Mouse (Mus musculus): ENCODE measurements around the gene Tmem246.

GRCm38 (mm10) chr4:49581256-49581655, 16.4 kb downstream of the Tmem246 start:
- TF ChIP-seq POLR2A (IDR thresholded peaks at IDR 0.05; ENCODE audit: extremely low read depth, insufficient read depth, low read length), result no peak
- no peak for TF ChIP-seq CTCF (IDR thresholded peaks at IDR 0.05; ENCODE audit: low read depth, low read length)

Data from liver, adult 2 months (tissue).